Mouse (Mus musculus): ENCODE results near the gene Rps15.

GRCm38 (mm10) chr10:80343425-80343895, 51.2 kb downstream of the Rps15 start:
- TF ChIP-seq CTCF (IDR thresholded peaks at IDR 0.05; ENCODE audit: low read depth, low read length) (no peak), POLR2A (IDR thresholded peaks at IDR 0.05; ENCODE audit: extremely low read depth, insufficient read depth, low read length) (no peak)

Measured in liver, adult 2 months (tissue).